Mouse (Mus musculus): ENCODE results near the gene Olfr110. TPM values are rescaled to one million over a fixed set of nuclear protein-coding genes. Genes with fewer than 3 reads are reported as not detected.
"Not testable (repeated sequence)": the region's sequence is repeated elsewhere in the genome, so short reads cannot be mapped to it uniquely, and the experiment has no call there.

Olfr110 gene
- not detected in 2 replicates for polyA plus RNA-seq (2011; ENCODE audit: insufficient read length, low read depth, missing spikeins)

DNA sequence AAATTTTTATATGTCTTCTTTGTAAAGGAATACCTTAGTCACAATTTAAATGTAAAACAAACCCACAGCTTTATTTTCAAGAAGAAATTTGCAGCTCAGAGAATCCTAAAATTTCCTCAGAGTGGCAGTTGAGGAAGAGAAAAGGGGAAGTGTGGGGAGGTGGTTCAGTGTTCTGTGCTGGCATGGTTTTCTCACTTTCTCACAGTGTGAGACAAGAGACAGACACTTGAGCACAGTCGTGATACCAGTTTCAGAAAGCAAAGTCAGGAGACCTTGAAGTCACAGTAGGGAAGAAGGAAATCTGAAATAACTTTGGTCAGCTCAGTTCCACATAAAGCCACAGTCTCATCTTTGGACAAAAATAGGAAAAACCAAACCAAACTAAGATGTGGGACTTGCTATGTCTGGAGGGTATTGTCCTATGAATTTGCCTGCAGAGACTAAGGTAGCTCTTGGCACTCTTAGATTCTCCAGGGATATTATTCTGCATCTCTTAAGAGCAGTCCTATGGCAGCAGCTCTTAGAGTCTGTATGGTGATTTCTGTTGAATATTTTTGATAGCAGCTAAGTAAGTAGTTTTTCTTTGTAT lies at the start of gene Olfr110:
Gene Olfr110, plus strand, starts transcription at position 539 of the 589 bp plus-strand sequence.
- Histone ChIP-seq H3K4me1 (ENCODE audit: control insufficient read depth, insufficient read depth, low read length) (no peaks in the 10 kb centered on the region), H3K4me3 (ENCODE audit: insufficient read depth, low read length) (no peak within 1 kb of the TSS), H3K27ac (ENCODE audit: insufficient read depth, low read length) (no peak within 1 kb of the TSS)
- no peak for TF ChIP-seq POLR2A (IDR thresholded peaks at IDR 0.05; ENCODE audit: low read depth, low read length)
- TF ChIP-seq CTCF (IDR thresholded peaks at IDR 0.05; ENCODE audit: borderline replicate concordance, insufficient read depth, low read length): no peak

DNA sequence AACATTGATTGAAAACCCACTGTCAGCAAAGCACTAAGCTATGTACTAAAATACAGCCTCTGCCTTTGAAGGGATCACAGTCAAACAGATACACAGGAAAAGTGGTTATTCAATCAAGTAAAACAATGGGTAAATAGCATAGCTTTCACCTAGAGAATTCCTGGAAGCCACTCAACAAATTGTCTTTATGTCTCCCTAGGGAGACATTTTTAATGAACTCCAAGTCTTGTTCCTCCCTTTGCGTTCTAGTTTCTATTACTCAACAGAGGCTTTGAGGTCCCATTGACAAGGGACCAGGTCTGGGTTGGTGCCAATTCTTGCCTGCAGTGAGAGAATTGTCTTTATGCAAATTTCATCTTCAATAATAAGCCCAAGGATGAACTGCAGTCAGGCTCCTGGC lies 47.1 kb upstream of the Olfr110 start, which contains the start of gene Olfr108:
Gene Olfr108, plus strand, starts transcription at position 301 of the 400 bp plus-strand sequence.
- Histone ChIP-seq H3K4me3 (ENCODE audit: insufficient read depth, low read length) (no peak within 1 kb of the TSS), H3K4me1 (ENCODE audit: control insufficient read depth, insufficient read depth, low read length) (no peaks in the 10 kb centered on the region), H3K27ac (ENCODE audit: insufficient read depth, low read length) (no peak within 1 kb of the TSS)
- TF ChIP-seq CTCF (IDR thresholded peaks at IDR 0.05; ENCODE audit: borderline replicate concordance, insufficient read depth, low read length) (no peak), POLR2A (IDR thresholded peaks at IDR 0.05; ENCODE audit: low read depth, low read length) (no peak)

DNA sequence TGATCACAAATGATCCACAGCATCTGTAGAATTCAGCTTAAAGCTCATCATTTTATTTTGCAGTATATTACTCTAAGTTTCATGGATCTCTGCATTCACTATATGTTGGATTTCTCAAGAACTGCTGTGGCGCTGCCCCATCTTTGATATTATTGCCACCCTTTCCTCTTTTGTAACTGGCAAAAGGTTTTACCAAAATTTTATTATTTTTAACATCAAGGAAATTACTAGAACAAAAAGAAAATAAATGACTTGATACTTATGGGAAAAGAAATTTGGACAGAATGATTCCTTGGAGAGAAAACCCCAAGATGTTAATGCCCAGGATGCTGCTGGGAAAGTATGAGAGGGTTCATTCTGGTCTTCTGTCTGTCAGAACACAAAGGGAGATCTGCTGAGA lies 33.7 kb upstream of the Olfr110 start, which contains the start of gene Olfr109:
Gene Olfr109, plus strand, starts transcription at position 301 of the 400 bp plus-strand sequence.
- no peak for TF ChIP-seq CTCF (IDR thresholded peaks at IDR 0.05; ENCODE audit: borderline replicate concordance, insufficient read depth, low read length)
- TF ChIP-seq POLR2A (IDR thresholded peaks at IDR 0.05; ENCODE audit: low read depth, low read length): no peak
- Histone ChIP-seq H3K4me1 (ENCODE audit: control insufficient read depth, insufficient read depth, low read length) (no peaks in the 10 kb centered on the region), H3K4me3 (ENCODE audit: insufficient read depth, low read length) (no peak within 1 kb of the TSS), H3K27ac (ENCODE audit: insufficient read depth, low read length) (no peak within 1 kb of the TSS)

DNA sequence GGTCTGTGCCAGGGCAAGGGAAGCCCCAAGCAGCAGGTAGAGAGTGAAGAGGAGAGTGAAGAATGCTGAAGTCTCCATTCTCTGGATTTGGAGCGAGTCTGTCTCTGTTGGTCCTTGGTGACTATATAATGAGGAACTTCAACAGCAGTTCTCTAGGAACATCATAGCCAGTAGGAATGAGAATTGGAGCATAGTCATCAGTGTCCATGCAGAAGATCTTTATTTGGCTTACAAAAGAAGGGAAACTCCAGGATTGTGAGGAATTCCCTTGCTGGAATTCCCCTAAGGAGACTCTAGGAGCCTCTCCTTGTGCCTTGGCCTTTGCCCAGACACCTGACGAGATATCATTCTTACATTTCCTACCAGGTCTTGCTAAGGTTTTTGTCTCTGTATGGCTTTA lies 8.8 kb upstream of the Olfr110 start, which contains the start of gene H2-M2:
Gene H2-M2, minus strand, starts transcription at position 101 of the 400 bp plus-strand sequence.
- H3K4me1 ChIP-seq (ENCODE audit: control insufficient read depth, insufficient read depth, low read length): no peaks in the 10 kb centered on the region
- no peak within 1 kb of the TSS for H3K4me3 ChIP-seq (ENCODE audit: insufficient read depth, low read length)
- H3K27ac ChIP-seq (ENCODE audit: insufficient read depth, low read length): no peak within 1 kb of the TSS
- TF ChIP-seq POLR2A (IDR thresholded peaks at IDR 0.05; ENCODE audit: low read depth, low read length): no peak
- TF ChIP-seq CTCF (IDR thresholded peaks at IDR 0.05; ENCODE audit: borderline replicate concordance, insufficient read depth, low read length): no peak

DNA sequence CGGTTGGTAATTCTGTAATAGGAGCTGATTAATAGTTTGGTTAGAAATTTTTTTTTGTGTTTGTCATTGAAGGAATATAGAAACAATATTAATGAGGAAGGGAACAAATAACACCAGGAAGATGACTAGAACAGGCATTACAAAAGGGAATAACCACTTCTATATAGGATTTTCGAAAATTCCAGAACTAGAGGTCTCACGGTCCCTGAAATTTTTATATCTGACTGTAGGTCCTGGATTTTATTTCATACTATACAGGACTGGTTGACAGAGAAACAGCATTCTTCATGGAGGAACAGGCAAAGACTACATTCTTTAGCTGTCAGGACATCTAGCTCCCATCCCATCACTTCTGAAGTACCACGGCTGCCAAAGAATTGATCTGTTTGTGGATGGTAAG lies 15.5 kb downstream of the Olfr110 start, which contains the start of gene Olfr111:
Gene Olfr111, plus strand, starts transcription at position 301 of the 400 bp plus-strand sequence.
- no peak for TF ChIP-seq CTCF (IDR thresholded peaks at IDR 0.05; ENCODE audit: borderline replicate concordance, insufficient read depth, low read length)
- TF ChIP-seq POLR2A (IDR thresholded peaks at IDR 0.05; ENCODE audit: low read depth, low read length): no peak
- Histone ChIP-seq H3K27ac (ENCODE audit: insufficient read depth, low read length) (no peak within 1 kb of the TSS), H3K4me1 (ENCODE audit: control insufficient read depth, insufficient read depth, low read length) (no peaks in the 10 kb centered on the region), H3K4me3 (ENCODE audit: insufficient read depth, low read length) (no peak within 1 kb of the TSS)

DNA sequence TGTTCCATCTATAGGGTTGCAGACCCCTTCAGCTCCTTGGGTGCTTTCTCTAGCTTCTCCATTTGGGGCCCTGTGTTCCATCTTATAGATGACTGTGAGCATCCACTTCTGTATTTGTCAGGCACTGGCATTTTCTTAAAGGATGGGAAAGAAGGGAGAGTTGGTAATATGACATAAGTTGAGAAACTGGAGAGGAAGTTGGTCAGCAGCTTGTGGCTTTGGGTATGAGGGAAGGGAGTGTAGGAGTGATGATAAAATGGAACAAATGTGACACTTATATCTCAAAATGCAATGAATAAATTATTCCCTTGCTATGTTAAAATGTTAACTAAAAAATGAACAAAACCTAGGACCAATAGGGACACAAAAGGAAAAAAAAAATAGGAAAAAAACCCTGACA lies 32.3 kb downstream of the Olfr110 start:
- H3K27ac ChIP-seq (ENCODE audit: insufficient read depth, low read length); H3K4me1 ChIP-seq (ENCODE audit: control insufficient read depth, insufficient read depth, low read length); H3K4me3 ChIP-seq (ENCODE audit: insufficient read depth, low read length): not testable (repeated sequence)

DNA sequence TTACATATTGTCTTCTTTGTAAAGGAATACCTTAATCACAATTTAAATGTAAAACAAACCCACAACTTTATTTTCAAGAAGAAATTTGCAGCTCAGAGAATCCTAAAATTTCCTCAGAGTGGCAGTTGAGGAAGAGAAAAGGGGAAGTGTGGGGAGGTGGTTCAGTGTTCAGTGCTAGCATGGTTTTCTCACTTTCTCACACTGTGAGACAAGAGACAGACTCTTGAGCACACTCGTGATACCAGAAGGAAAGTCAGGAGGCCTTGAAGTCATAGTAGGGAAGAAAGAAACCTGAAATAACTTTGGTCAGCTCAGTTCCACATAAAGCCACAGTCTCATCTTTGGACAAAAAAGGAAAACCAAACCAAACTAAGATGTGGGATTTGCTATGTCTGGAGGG lies 33.2 kb downstream of the Olfr110 start:
- not testable (repeated sequence) for H3K4me3 ChIP-seq (ENCODE audit: insufficient read depth, low read length); H3K4me1 ChIP-seq (ENCODE audit: control insufficient read depth, insufficient read depth, low read length); H3K27ac ChIP-seq (ENCODE audit: insufficient read depth, low read length)

DNA sequence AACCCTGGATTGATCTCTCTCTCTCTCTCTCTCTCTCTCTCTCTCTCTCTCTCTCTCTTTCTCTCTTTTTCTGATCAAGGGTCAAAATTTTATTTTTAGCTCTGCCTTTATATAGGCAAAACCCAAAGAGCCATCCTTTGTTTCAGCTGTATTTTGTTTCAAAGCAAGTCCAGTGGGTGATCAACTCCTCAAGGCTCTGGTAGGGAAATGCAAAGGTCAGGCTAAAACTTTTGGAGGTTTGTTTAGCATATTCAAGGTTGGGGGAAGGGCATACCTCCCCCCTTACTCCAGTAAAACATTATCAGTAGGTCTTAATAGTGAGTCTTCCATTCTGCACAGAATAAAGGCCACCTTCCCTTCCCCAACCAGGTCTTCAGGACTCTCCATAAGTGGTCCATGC lies 42.9 kb downstream of the Olfr110 start:
- no peak overlapping the region for H3K4me3 ChIP-seq (ENCODE audit: insufficient read depth, low read length)
- TF ChIP-seq POLR2A (IDR thresholded peaks at IDR 0.05; ENCODE audit: low read depth, low read length) (no peak), CTCF (IDR thresholded peaks at IDR 0.05; ENCODE audit: borderline replicate concordance, insufficient read depth, low read length) (no peak)
- H3K4me1 ChIP-seq (ENCODE audit: control insufficient read depth, insufficient read depth, low read length): no peaks in the 10 kb centered on the region
- H3K27ac ChIP-seq (ENCODE audit: insufficient read depth, low read length): no peak overlapping the region

DNA sequence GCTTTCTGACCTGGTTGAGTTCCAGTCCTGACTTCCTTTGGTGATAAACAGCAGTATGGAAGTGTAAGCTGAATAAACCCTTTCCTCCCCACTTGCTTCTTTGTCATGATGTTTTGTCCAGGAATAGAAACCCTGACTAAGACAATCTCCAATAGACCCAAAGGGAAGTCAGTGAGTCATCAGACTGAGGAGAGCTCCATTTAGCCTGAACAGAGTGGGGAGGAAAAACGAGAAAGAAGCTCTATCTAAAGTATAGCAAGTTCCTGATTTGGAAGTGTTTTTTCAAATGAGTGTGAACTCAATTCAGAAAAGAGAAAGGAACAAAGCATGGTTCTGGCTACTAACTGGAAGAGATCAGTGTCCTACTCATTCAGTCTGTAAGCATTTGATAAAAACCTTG lies 46.1 kb downstream of the Olfr110 start:
- not testable (repeated sequence) for H3K27ac ChIP-seq (ENCODE audit: insufficient read depth, low read length); H3K4me1 ChIP-seq (ENCODE audit: control insufficient read depth, insufficient read depth, low read length); H3K4me3 ChIP-seq (ENCODE audit: insufficient read depth, low read length)

DNA sequence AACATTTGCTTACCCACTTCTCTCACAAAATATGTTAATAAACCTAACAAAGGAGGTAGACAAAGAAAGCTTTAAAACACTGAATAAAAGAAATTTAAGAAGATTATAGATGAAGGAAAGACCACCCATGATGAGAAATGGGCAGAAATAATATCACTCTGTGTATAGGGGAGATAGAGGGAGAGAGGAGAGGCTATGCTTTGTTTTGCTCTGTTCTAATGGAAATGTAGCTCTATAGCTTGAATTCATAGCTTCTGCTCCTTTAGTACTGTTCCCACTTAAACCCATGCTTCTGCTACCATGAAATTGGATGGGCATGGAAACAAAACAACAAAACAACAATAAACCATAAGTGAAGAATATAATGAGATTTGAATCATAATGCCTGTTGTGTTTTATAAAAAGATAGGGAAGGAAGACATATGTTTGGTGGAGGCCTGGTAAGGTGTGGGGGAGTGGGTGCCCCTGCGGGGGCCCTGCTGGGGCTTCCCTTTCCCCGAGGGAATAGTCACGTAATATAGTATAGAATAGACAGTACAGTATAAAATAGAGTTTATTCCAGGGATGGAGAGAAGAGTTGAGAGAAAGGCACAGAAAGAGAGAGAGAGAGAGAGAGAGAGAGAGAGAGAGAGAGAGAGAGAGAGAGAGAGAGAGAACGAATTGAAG lies 49.3 kb downstream of the Olfr110 start:
- Histone ChIP-seq H3K4me3 (ENCODE audit: insufficient read depth, low read length) (no peak overlapping the region), H3K4me1 (ENCODE audit: control insufficient read depth, insufficient read depth, low read length) (no peaks in the 10 kb centered on the region), H3K27ac (ENCODE audit: insufficient read depth, low read length) (no peak overlapping the region)
- no peak for TF ChIP-seq CTCF (IDR thresholded peaks at IDR 0.05; ENCODE audit: borderline replicate concordance, insufficient read depth, low read length)
- no peak for TF ChIP-seq POLR2A (IDR thresholded peaks at IDR 0.05; ENCODE audit: low read depth, low read length)

Data from embryonic fibroblast, embryonic 13.5 days (primary cell).